Mouse (Mus musculus) neural tube, embryonic 15.5 days (tissue): ENCODE data around the gene Spn. TPM values are rescaled to one million over a fixed set of nuclear protein-coding genes. Genes with fewer than 3 reads are reported as not detected.

Experiments
- ATAC-seq: fragments of 200-750 bp; cut with Nextera tagmentation; 2 replicates; pipeline ENCODE4 v1.8.0; 2017; ENCODE audit warnings: mild to moderate bottlenecking, moderate TSS enrichment, moderate library complexity; ENCODE audit not compliant: low FRiP score
- H3K27ac ChIP-seq: fragments of 300-500 bp; sonication (generic); replicated peaks from 2 replicates; pipeline ENCODE4 v1.5.1; 2015; ENCODE audit warnings: mild to moderate bottlenecking, inconsistent platforms
- H3K27me3 ChIP-seq: fragments of 300-500 bp; sonication (generic); replicated peaks from 2 replicates; pipeline ENCODE4 v1.6.1; 2015; ENCODE audit warnings: inconsistent platforms
- H3K36me3 ChIP-seq: fragments of 300-500 bp; sonication (generic); 2 replicates; pipeline ENCODE4 v1.6.1; 2015; ENCODE audit warnings: inconsistent platforms
- H3K4me1 ChIP-seq: fragments of 300-500 bp; sonication (generic); 2 replicates; pipeline ENCODE4 v1.6.1; 2015; ENCODE audit warnings: inconsistent platforms
- H3K4me2 ChIP-seq: fragments of 300-500 bp; sonication (generic); 2 replicates; pipeline ENCODE4 v1.6.1; 2015; ENCODE audit warnings: inconsistent platforms, mild to moderate bottlenecking, moderate library complexity
- H3K4me3 ChIP-seq: fragments of 300-500 bp; sonication (generic); replicated peaks from 2 replicates; pipeline ENCODE4 v1.5.1; 2015; ENCODE audit warnings: mild to moderate bottlenecking, inconsistent platforms
- H3K9ac ChIP-seq: fragments of 300-500 bp; sonication (generic); replicated peaks from 2 replicates; pipeline ENCODE4 v1.6.1; 2015; ENCODE audit warnings: mild to moderate bottlenecking, inconsistent platforms
- H3K9me3 ChIP-seq: fragments of 300-500 bp; sonication (generic); replicated peaks from 2 replicates; pipeline ENCODE4 v1.6.1; 2016; ENCODE audit warnings: inconsistent platforms
- WGBS: fragments of 180-500 bp; shearing (Covaris S2); methylation state at CpG from one replicate; pipeline ENCODE4 v1.1.7; 2015; ENCODE audit warnings: mixed read lengths; 5-methylcytosine and 5-hydroxymethylcytosine counted together
- polyA plus RNA-seq: library from polyadenylated mRNA; unstranded; fragments of >200 nt; fragmentation: Nextera tagmentation; extraction: Ambion mirVana; gene quantifications from 2 replicates; pipeline ENCODE4 v1.2.1, GENCODE M21; 2015

Gene Spn
- polyA plus RNA-seq, 1 experiment from 2014 or later, result 0.08 TPM

DNA sequence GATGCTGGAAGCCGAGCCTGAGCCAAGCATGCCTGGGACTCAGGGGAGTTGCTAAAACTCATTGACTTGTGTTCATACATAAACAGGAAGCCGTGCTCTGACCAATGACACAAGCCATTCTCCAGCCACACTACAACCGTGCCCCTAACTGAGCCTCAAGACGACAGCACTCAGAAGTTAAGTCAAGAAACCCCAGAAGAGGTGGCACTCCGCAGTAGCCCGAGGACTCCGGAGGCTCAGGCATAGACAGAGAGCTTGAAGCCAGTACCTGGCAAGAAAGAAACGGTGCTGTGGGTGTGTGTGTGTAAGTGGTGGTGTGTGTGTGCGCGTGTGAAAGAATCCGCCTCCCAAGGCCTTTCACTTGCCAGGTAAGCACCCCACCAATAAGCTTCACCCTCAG is 22.7 kb downstream of the Spn start:
- H3K27me3 ChIP-seq, result no peaks in the 10 kb centered on the region; the same call in 1 of the 2 replicates
- 85% methylated on average over 11 of the region's 11 CpGs for WGBS
- no peak for ATAC-seq
- no peak overlapping the region for H3K4me3 ChIP-seq
- H3K36me3 ChIP-seq, result no peaks in the 10 kb centered on the region
- no peaks in the 10 kb centered on the region for H3K9me3 ChIP-seq
- H3K27ac ChIP-seq, result no peak overlapping the region
- H3K4me2 ChIP-seq, result no peak overlapping the region
- no peaks in the 10 kb centered on the region for H3K4me1 ChIP-seq
- H3K9ac ChIP-seq, result no peak overlapping the region

GRCm38 (mm10) chr7:127113614-127114259 is 23.9 kb downstream of the Spn start:
- ATAC-seq, result no peak
- 57% methylated on average over 11 of the region's 12 CpGs for WGBS

DNA sequence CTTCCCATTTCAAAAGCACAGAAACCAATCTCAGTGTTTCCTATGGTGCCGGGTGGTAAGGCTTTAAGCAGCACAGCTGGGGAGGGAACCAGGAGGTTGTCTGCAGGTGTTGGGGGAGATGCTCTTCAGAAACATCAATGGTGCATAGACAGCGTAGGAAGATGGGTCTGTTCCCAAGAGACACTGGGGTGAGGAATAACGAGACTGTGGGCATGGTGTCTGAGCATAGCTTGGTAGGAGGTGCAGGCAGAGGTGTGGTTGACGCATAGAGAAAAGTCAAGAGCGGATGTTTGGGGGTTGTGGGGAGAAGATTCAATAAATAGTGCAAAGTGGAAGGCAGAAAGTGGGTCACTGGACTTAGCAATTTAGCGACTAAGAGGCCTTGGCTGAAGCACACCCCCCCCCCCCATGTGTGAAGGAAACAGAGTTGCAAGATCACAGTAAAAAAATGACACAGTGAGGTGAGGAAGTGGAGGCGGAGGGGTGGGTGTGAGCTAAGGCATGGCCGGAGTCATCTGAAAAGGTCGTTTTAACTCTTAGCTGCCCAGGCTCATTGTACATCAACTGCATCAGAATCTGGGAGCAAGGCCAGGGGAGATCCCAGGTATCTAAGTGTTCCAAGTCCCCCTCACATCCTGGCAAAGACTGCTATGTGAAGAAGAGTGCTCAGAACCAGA is 24.6 kb downstream of the Spn start:
- no peak overlapping the region for H3K4me2 ChIP-seq
- H3K36me3 ChIP-seq, result no peaks in the 10 kb centered on the region
- WGBS, result 52% methylated on average over 9 of the region's 9 CpGs
- H3K27me3 ChIP-seq, result no peaks in the 10 kb centered on the region
- ATAC-seq, result no peak
- H3K9me3 ChIP-seq, result no peaks in the 10 kb centered on the region
- H3K4me1 ChIP-seq, result no peaks in the 10 kb centered on the region
- no peak overlapping the region for H3K9ac ChIP-seq
- H3K27ac ChIP-seq, result no peak overlapping the region
- no peak overlapping the region for H3K4me3 ChIP-seq

More at GRCm38 (mm10) chr7:127113614-127114259, 23.9 kb downstream of the Spn start:
- H3K9me3 ChIP-seq, result no peaks in the 10 kb centered on the region
- H3K9ac ChIP-seq, result no peak overlapping the region
- no peaks in the 10 kb centered on the region for H3K4me1 ChIP-seq
- H3K27me3 ChIP-seq, result no peaks in the 10 kb centered on the region
- H3K4me3 ChIP-seq, result no peak overlapping the region
- no peaks in the 10 kb centered on the region for H3K36me3 ChIP-seq
- H3K27ac ChIP-seq, result no peak overlapping the region
- no peak overlapping the region for H3K4me2 ChIP-seq

DNA sequence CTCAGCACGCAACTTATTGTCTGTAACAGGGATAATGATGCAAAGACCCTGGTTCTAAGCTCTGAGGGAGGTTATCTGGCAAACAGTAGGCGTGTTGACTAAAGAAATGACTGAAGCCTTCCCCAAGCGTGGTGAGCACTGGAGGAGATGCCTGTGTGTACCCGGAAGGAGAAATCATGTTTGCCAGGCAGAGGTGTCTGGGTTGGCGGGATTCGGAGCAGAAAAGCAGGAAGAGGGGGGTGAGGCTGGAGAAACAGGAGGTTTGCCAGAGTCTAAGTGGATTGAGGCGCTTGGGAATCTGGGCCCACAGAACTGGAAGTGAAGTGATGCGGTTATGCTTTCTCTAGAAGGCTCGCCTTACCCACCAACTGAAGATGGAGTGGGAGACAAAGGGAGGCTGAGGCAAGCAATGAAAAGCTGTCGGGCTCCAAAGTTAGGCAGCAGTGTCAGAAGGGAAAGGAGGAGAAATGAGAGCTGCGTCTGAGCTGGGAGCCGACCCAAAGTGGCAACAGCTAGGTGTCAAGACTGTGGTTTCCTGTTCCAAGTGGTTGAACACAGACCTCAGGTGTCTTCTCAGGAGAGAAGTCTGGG is 25.3 kb downstream of the Spn start:
- H3K4me2 ChIP-seq, result no peak overlapping the region
- H3K9me3 ChIP-seq, result no peaks in the 10 kb centered on the region
- H3K4me1 ChIP-seq, result no peaks in the 10 kb centered on the region
- H3K27ac ChIP-seq, result no peak overlapping the region
- H3K27me3 ChIP-seq, result no peaks in the 10 kb centered on the region
- no peak overlapping the region for H3K4me3 ChIP-seq
- no peak overlapping the region for H3K9ac ChIP-seq
- WGBS, result 82% methylated on average over 12 of the region's 12 CpGs
- no peaks in the 10 kb centered on the region for H3K36me3 ChIP-seq
- ATAC-seq, result no peak

- WGBS, result 50% methylated on average over 6 of the region's 6 CpGs
- H3K4me2 ChIP-seq, result no peak overlapping the region
- no peak for ATAC-seq
Measured at GRCm38 (mm10) chr7:127111461-127111860, 26.2 kb downstream of the Spn start.

DNA sequence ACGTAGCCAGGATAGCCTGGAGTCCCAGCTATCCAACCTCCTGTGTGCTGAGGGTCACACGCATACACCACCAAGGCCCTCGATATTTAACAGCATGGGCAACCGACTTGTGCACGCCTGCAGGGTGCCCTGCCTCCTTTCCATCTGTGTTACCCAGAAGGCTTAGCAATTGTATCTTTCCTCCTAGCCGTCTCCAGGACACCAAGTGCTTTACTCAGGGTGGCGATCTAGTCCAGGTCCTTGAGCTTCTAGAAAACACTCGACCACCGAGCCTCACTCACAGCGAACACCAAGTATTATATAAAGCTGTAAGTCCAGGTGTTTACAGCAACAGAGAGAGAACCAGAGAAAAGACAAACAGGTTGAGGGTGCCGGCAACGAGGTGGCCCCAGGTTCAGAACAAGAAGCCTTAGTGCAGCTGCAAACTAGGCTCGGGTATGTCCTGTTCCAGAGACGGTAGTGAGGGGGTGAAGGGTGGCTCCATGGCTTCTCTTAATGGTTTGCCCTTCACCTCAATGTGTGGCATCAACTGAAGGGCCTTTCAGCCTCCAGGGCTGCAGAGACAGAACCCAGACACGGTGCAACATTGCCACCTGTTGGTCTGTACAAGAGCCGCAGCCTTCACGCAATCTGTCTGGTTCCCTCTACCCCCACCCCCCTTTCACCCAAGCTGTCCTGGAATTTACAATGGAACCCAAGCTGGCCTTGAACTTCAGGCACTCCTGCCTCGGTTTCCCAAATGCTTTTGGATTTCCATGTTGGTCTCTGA is 27.2 kb downstream of the Spn start:
- Histone ChIP-seq H3K9me3 (no peaks in the 10 kb centered on the region), H3K27me3 (no peaks in the 10 kb centered on the region), H3K4me3 (no peak overlapping the region), H3K27ac (no peak overlapping the region), H3K4me2 (no peak overlapping the region), H3K36me3 (no peaks in the 10 kb centered on the region), H3K4me1 (no peaks in the 10 kb centered on the region), H3K9ac (no peak overlapping the region)
- 49% methylated on average over 18 of the region's 18 CpGs for WGBS
- peak; percentile 70 for ATAC-seq

More at GRCm38 (mm10) chr7:127111461-127111860, 26.2 kb downstream of the Spn start:
- Histone ChIP-seq H3K4me3 (no peak overlapping the region), H3K9me3 (no peaks in the 10 kb centered on the region), H3K27ac (no peak overlapping the region), H3K27me3 (no peaks in the 10 kb centered on the region), H3K4me1 (no peaks in the 10 kb centered on the region), H3K9ac (no peak overlapping the region), H3K36me3 (no peaks in the 10 kb centered on the region)

DNA sequence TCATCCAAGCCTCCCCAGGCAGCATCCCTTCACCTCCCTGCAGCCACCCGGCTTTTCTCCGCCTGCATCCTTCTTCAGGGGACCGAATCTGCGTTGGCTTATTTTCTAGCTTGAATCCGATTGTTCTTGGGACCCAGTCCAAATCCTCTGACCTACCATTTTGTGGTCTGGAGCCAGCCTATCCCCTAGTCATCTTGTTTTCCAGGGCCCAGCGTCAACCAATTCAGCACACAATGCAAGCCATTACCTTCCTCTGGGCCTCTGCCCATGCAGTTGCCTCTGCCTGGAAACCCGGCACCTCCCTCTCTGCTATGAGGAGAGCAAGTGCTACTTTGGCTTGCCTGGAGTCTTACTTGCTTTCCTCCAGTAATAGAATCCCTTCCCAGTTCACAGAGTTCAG is 32.1 kb downstream of the Spn start:
- Histone ChIP-seq H3K4me1 (peaks cover 11% of the 10 kb centered on the region), H3K9ac (no peak overlapping the region), H3K4me2 (no peak overlapping the region), H3K36me3 (no peaks in the 10 kb centered on the region), H3K4me3 (no peak overlapping the region), H3K9me3 (no peaks in the 10 kb centered on the region), H3K27ac (0 out of 2 replicates have a peak overlapping the region, but pooled peaks have one; percentile 2), H3K27me3 (no peaks in the 10 kb centered on the region)
- no peak for ATAC-seq
- 73% methylated on average over 7 of the region's 7 CpGs for WGBS

- peak overlapping the region; percentile 14 for H3K9ac ChIP-seq
Measured at GRCm38 (mm10) chr7:127104560-127105332, 32.9 kb downstream of the Spn start.

GRCm38 (mm10) chr7:127103960-127104359 is 33.7 kb downstream of the Spn start:
- Histone ChIP-seq H3K27ac (peak overlapping the region; percentile 62), H3K36me3 (no peaks in the 10 kb centered on the region), H3K4me1 (peaks cover 11% of the 10 kb centered on the region), H3K9me3 (no peaks in the 10 kb centered on the region), H3K9ac (no peak overlapping the region), H3K4me2 (no peak overlapping the region), H3K27me3 (no peaks in the 10 kb centered on the region), H3K4me3 (no peak overlapping the region)
- WGBS, result 71% methylated on average over 6 of the region's 6 CpGs
- ATAC-seq, result no peak

More at GRCm38 (mm10) chr7:127104560-127105332, 32.9 kb downstream of the Spn start:
- Histone ChIP-seq H3K27ac (peak overlapping the region; percentile 62), H3K9me3 (no peaks in the 10 kb centered on the region), H3K4me2 (peak overlapping the region; percentile 47), H3K27me3 (no peaks in the 10 kb centered on the region), H3K4me1 (peaks cover 11% of the 10 kb centered on the region), H3K36me3 (no peaks in the 10 kb centered on the region), H3K4me3 (peak overlapping the region; percentile 18)
- WGBS, result 16% methylated on average over 17 of the region's 17 CpGs
- ATAC-seq, result peak; percentile 75

DNA sequence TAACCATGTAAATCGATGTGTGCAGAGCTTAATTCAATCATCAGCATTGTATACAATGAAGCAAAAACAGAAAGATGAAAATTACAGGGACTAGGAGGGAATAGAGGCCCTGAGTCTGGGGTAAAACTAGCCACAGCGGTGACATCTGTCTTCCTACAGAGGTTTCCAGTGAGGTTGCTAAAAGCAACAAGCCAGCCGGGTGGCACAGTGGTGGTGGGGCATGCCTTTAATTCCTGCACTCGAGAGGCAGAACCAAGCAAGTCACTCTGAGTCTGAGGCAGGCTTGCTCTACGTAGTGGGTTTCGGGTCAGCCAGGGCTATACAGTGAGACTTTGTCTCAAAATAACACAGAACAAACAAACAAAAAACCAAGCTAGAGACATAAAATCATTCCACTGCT is 35.5 kb downstream of the Spn start:
- Histone ChIP-seq H3K4me1 (peaks cover 11% of the 10 kb centered on the region), H3K9ac (no peak overlapping the region), H3K4me2 (no peak overlapping the region), H3K27me3 (no peaks in the 10 kb centered on the region), H3K36me3 (no peaks in the 10 kb centered on the region), H3K4me3 (no peak overlapping the region), H3K9me3 (no peaks in the 10 kb centered on the region), H3K27ac (no peak overlapping the region)
- 88% methylated on average over 6 of the region's 6 CpGs for WGBS
- no peak for ATAC-seq

DNA sequence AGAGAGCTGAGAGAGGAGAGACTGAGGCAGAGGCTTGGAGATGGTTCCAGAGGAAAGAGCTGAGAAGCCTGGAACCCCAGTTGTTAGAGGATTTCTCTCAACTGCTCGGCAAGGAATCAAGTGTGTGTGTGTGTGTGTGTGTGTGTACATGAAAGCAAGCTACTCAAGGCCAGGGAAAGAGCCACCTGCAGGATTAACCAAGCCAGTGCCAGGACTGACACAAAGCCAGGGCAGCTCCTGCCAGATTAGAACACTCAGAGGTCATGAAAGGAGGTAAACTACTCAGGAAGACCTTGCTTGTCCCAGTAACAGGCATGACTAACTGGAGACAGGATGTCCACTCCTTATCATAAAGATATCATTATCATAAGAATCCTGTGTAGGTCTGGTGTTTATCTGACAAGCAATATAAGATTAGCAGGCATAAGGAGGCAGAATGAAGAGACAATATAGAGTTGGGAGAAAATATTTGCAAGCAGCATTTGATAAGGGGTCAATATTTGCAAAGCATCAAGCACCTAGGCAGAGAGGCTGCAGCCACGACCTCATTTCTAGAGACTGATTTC is 36.1 kb downstream of the Spn start:
- Histone ChIP-seq H3K9ac (no peak overlapping the region), H3K4me3 (no peak overlapping the region), H3K27me3 (no peaks in the 10 kb centered on the region), H3K36me3 (no peaks in the 10 kb centered on the region), H3K27ac (no peak overlapping the region), H3K9me3 (no peaks in the 10 kb centered on the region), H3K4me1 (peaks cover 11% of the 10 kb centered on the region), H3K4me2 (no peak overlapping the region)
- no peak for ATAC-seq
- WGBS, result 47% methylated on average over 2 of the region's 2 CpGs
